In genomic region chr8:126778673-126779072, GRCm38 (mm10) we compare ENCODE assay signal across 16 mouse cellular contexts.
"Had no signal": no experiment of that assay in that cellular context is flagged by ENCODE, and none has a peak within 500 bp of the region (broad histone marks: within the 10 kb centered on the region; RNA-seq: fewer than 3 reads in every experiment).

No protein-coding gene starts in this region.

- H3K9ac ChIP-seq: intestine, embryonic 15.5 days; liver, embryonic 14.5 days; lung, embryonic 15.5 days; midbrain, embryonic 12.5 days; midbrain, embryonic 15.5 days; stomach, embryonic 15.5 days had no signal

- H3K36me3 ChIP-seq: intestine, embryonic 15.5 days; lung, embryonic 15.5 days; midbrain, embryonic 12.5 days; midbrain, embryonic 15.5 days; stomach, embryonic 15.5 days had no signal

- H3K27me3 ChIP-seq: intestine, embryonic 15.5 days; lung, embryonic 15.5 days; midbrain, embryonic 12.5 days; midbrain, embryonic 15.5 days; stomach, embryonic 15.5 days had no signal

- H3K4me2 ChIP-seq: intestine, embryonic 15.5 days; lung, embryonic 15.5 days; midbrain, embryonic 12.5 days; midbrain, embryonic 15.5 days; stomach, embryonic 15.5 days had no signal

- H3K9me3 ChIP-seq: intestine, embryonic 15.5 days; lung, embryonic 15.5 days; midbrain, embryonic 12.5 days; midbrain, embryonic 15.5 days; stomach, embryonic 15.5 days had no signal

- H3K27ac ChIP-seq: intestine, embryonic 15.5 days; left cerebral cortex, adult 2 months; liver, embryonic 14.5 days; lung, embryonic 15.5 days; midbrain, embryonic 12.5 days; midbrain, embryonic 15.5 days; stomach, embryonic 15.5 days had no signal

- H3K4me1 ChIP-seq: lung, embryonic 15.5 days; midbrain, embryonic 12.5 days; midbrain, embryonic 15.5 days; stomach, embryonic 15.5 days had no signal

- H3K4me3 ChIP-seq: intestine, embryonic 15.5 days; left cerebral cortex, adult 2 months; lung, embryonic 15.5 days; midbrain, embryonic 12.5 days; midbrain, embryonic 15.5 days; stomach, embryonic 15.5 days had no signal

- ATAC-seq: intestine, embryonic 15.5 days; midbrain, embryonic 15.5 days had no signal

- DNase-seq: kidney, adult 11 months; kidney, adult 8-10 months; kidney, postnatal 14 days; kidney, postnatal 4 days; lung, postnatal 14 days; right cerebral cortex, postnatal 14 days; right cerebral cortex, postnatal 4 days; spleen, adult 18-20 months; thymus, postnatal 25 days had no signal
